Mouse (Mus musculus) erythroblast, adult 5-6 weeks (primary cell): ENCODE data around the gene Pard3. TPM values are rescaled to one million over a fixed set of nuclear protein-coding genes. Genes with fewer than 3 reads are reported as not detected.

ENCODE experiments used
- ATAC-seq: replicated peaks from 2 replicates; pipeline ENCODE4 v1.8.0; 2016; ENCODE audit warnings: moderate number of reproducible peaks, mild to moderate bottlenecking, moderate TSS enrichment, inconsistent platforms; ENCODE audit not compliant: poor library complexity, low FRiP score, severe bottlenecking
- total RNA-seq, 2 experiments: library from RNA; stranded (forward) in 1 of 2; stranded (reverse) in 1 of 2; fragments of 150-400 nt in 1 of 2; fragments of 200-764, 138-1000 nt in 1 of 2; gene quantifications; 2 replicates each; pipeline versions ENCODE4 v1.2.3 to v1.2.4; 2015 to 2017; ENCODE audit warnings: low replicate concordance in 2 of 2

Pard3 gene
- total RNA-seq (2015; ENCODE audit: low replicate concordance) (1.5 and 2.7 TPM in 2 replicates), total RNA-seq (2017; ENCODE audit: low replicate concordance) (4.2 and 5.8 TPM in 2 replicates)

- ATAC-seq = no peak
Measured at GRCm38 (mm10) chr8:127063551-127064360, at the start of gene Pard3. Gene Pard3, plus strand, starts transcription at chr8:127063893.

GRCm38 (mm10) chr8:127021830-127022229 lies 41.9 kb upstream of the Pard3 start:
- no peak for ATAC-seq

- no peak for ATAC-seq
Measured at GRCm38 (mm10) chr8:127025256-127025717, 38.4 kb upstream of the Pard3 start.

GRCm38 (mm10) chr8:127025775-127026174 lies 37.9 kb upstream of the Pard3 start:
- no peak for ATAC-seq

GRCm38 (mm10) chr8:127031476-127031875 lies 32.2 kb upstream of the Pard3 start:
- no peak for ATAC-seq

- ATAC-seq = no peak
Measured at GRCm38 (mm10) chr8:127038928-127039327, 24.8 kb upstream of the Pard3 start.

GRCm38 (mm10) chr8:127049996-127050395 lies 13.7 kb upstream of the Pard3 start:
- no peak for ATAC-seq

GRCm38 (mm10) chr8:127052132-127052531 lies 11.6 kb upstream of the Pard3 start:
- ATAC-seq = no peak

- ATAC-seq = no peak
Measured at GRCm38 (mm10) chr8:127055081-127055480, 8.6 kb upstream of the Pard3 start.

GRCm38 (mm10) chr8:127058759-127059158 lies 4.9 kb upstream of the Pard3 start:
- no peak for ATAC-seq

GRCm38 (mm10) chr8:127059826-127060225 lies 3.9 kb upstream of the Pard3 start:
- no peak for ATAC-seq

- no peak for ATAC-seq
Measured at GRCm38 (mm10) chr8:127064361-127065112, 844 bp downstream of the Pard3 start.

GRCm38 (mm10) chr8:127065113-127065473 lies 1.4 kb downstream of the Pard3 start:
- ATAC-seq = no peak

GRCm38 (mm10) chr8:127065791-127066190 lies 2.1 kb downstream of the Pard3 start:
- no peak for ATAC-seq

- ATAC-seq = no peak
Measured at GRCm38 (mm10) chr8:127066501-127066900, 2.8 kb downstream of the Pard3 start.

- no peak for ATAC-seq
Measured at GRCm38 (mm10) chr8:127068719-127069118, 5.0 kb downstream of the Pard3 start.

- no peak for ATAC-seq
Measured at GRCm38 (mm10) chr8:127070225-127070624, 6.5 kb downstream of the Pard3 start.

GRCm38 (mm10) chr8:127073052-127073618 lies 9.4 kb downstream of the Pard3 start:
- ATAC-seq = no peak

GRCm38 (mm10) chr8:127076511-127076910 lies 12.8 kb downstream of the Pard3 start:
- ATAC-seq = no peak

GRCm38 (mm10) chr8:127079244-127079805 lies 15.6 kb downstream of the Pard3 start:
- no peak for ATAC-seq
